Mouse (Mus musculus) right cerebral cortex, postnatal 4 days (tissue): Measurements from ENCODE around the gene Rnf187.
"Not testable (repeated sequence)": the region's sequence is repeated elsewhere in the genome, so short reads cannot be mapped to it uniquely, and the experiment has no call there.

Source experiments
- DNase-seq: peaks from one replicate; pipeline ENCODE4 v3.0.0-alpha.2; 2022

Rnf187 gene

DNA sequence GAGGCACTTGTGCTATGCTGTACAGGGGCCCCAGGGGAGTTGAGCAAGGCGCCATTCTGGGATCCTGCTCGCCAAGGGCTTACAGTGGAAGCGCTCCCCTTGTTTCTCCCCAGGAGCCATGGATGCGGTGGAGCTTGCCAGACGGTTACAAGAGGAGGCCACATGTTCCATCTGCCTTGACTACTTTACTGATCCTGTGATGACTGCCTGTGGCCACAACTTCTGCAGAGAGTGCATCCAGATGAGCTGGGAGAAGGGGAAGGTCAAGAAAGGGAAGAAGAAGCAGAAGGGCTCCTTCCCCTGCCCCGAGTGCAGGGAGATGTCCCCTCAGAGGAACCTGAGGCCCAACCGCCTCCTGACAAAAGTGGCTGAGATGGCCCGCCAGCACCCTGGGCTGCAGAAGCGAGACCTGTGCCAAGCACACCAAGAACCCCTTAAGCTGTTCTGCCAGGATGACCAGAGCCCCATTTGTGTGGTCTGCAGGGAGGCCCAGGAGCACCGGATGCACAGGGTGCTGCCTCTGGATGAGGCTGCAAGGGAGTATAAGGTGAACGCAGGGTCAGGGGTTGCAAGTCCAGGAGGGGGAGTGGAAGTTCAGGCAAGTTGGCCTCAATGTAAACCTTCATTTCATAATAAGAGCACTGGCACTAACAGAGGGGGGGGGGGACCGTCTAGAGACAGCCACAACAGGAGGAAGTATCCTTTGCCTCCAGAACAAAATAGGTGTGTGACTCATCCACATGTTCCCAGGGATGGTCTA, 26.5 kb upstream of the Rnf187 start:
- DNase-seq: no peak

DNA sequence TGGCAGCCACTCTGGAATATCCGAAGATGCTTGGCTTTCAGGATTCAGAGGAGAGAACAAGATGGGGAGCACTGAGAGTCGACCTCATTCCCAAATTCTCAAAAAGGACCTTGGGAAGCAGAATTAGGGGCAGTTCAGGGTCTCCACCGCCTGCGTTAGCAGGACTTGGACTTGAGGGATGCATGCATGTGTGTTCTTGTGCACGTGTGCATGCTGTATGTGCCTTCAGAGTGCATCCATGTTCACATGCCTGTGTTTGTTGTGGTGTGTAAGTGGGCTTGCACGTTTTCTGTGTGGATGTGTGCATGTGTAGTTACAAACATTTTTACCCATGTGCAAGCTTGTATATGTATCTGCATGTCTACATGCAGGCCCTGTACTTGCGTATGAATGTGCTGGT, 25.5 kb upstream of the Rnf187 start:
- no peak for DNase-seq

DNA sequence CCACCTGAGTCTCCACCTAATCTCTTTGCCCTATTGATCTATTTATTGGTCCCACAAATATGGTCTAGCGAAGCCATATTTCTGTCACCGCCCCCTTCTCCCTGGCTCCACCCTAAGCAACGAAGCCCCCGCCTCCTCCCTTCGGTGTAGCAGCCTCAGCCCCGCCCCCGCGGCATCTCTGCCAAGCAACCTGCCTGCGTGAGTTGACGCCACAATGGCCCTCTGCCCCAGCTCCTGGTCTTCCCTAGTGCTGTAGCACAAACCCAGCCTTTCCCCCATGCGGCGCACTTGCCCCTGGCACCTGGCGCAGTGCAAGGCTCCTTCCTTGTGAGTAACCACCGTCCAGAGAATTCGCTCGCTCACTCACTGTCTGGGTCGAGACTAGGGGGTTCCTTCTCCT, 24.8 kb upstream of the Rnf187 start:
- DNase-seq: no peak

DNA sequence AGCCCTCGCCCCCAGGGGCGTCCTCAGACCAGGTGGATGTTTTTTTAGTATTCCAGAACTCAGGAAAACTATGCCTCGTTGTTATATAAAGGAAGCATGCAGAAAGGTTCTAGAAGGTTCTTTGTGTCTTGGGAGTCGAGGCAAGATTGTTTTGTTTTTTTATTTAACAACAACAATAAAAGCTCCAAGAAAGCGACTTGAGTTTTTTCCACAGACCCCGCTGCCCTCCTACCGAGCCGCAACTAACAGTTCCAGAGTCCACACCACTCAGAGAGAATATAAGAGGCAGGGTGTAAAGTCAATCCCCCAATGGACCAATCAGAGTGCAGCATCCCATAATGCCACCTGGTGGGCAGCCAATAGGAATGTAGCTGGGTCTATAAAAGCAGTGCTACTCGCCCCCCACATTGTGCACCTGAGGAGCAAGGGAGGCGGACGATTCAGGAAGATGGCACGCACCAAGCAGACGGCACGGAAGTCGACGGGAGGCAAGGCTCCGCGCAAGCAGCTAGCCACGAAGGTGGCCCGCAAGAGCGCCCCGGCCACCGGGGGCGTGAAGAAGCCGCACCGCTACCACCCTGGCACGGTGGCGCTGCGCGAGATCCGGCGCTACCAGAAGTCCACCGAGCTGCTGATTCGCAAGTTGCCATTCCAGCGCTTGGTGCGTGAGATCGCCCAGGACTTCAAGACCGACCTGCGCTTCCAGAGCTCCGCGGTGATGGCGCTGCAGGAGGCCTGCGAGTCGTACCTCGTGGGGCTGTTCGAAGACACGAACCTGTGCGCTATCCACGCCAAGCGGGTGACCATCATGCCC, 22.9 kb upstream of the Rnf187 start:
- no peak for DNase-seq

DNA sequence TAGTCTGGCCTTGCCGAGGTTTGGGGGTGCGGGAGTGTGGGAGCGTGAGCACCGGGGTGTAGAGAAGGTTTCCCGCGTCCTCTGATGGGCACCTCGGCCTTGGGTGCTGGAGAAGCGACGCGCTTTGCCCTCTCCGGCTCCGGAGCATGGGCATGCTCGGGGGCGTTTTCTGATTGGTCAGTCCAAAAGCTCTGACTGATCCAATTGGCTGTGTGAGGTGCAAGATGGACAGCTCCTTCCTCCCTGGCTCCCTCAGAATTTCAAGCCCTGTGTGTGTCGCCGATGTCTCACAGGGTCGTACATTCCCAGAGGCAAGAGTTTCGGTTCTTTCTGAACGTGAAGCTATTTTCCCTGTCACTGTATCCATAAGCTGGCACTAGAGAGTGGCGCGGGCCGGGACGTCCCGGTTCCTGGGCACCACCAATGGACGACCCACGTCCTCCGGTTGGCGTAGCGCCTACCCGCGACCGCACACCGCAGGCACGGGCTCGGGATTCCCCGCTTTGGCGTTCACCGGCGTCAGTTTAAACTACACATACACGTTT, 21.3 kb upstream of the Rnf187 start:
- peak; percentile 74 for DNase-seq

DNA sequence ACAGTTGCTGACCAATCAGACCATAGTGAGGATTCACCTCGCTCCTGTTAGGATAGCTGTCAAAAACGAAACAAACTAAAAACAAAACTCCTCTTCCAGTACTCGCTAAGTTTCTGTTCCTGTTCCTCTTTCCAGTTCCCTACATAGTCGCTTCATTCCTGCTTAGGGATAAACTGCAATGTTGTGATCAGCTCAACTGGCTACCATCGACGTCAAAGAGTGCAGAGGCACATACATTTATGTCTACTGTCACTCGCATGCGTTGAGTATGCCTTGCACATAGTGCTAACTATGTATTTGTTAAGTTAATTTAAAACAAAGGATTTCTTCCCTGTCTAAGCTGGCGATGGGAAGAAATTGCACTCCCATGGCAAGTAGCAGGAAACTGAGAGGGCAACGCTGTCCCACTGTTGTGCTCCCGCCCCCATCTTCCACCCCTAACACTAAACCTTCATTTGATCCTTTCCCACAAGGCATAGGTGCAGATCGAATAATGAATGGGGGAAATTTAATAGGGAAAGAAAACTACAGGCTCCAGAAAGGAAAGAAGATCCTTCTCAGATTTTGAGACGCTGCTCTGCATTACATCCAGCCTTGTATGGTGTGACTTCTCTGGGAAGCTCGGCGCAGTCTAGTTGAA, 20.6 kb upstream of the Rnf187 start:
- no peak for DNase-seq

DNA sequence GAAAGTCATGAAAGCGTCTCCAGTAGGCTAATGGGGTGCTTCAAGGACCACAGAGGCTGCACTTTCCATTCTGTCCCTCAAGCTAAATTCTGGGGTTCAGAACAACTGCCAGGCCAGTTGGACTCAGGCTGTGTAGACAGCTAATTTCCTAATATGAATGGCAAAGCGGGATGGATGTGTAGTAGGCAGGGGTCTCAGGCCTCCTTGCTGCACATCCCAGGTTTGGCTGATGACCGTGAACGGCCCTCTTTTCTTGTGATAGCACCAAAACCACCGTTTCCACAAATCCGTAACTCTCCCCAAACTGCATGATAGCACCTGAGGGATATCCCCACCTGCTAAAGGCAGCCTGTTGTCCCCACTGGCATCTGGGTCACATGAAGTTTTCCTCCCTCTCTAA, 19.8 kb upstream of the Rnf187 start:
- no peak for DNase-seq

DNA sequence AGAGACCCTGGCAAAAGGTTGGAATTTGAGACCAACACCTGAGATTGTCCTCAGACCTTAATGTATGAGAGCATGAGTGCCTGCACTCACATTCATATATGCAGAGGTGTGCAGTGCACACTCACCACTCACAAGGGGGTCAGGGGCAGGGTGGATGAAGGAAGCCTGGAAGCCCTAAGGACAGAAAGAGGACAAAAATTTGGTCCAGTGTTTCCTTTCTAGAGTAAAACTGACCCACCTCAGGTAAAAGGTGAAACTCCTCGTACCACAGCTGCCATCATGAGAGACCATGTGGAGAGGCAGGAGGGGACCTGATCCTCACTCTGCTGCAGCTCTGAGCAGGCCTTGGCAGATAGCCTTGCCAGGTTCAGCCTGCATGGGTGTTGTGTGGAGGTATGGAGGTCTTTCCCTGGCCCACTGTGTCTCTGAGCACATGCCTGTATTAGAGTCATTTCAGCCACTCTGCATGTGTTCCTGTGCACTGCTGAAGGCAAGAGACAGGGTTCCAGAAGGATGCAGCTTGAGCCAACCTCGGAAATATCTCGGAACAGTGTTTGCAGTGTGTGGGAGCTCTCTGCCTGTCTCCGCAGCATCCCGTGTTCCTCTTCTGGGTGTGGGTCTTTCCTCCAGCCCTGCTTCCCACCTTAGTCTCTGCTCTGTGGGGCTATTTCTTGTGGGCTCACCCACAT, 18.7 kb upstream of the Rnf187 start:
- no peak for DNase-seq

DNA sequence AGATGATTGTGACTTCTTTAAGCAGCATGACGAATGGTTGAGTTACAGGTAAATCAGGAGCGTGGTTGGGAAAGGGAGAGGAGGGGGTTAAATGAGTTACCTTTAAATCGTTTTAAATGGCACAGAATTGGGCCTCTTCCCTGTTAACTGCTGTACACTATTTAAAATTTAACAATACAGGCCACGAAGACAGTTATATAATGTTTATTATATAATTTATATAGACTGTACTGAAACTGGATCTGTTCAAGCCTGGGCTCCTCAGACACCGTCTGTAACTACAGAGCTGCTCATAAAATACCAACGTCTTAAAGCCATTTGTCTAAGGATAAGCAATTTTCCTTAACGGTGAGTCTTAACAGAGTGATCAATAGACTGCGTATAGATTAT, 17.1 kb upstream of the Rnf187 start:
- no peak for DNase-seq

DNA sequence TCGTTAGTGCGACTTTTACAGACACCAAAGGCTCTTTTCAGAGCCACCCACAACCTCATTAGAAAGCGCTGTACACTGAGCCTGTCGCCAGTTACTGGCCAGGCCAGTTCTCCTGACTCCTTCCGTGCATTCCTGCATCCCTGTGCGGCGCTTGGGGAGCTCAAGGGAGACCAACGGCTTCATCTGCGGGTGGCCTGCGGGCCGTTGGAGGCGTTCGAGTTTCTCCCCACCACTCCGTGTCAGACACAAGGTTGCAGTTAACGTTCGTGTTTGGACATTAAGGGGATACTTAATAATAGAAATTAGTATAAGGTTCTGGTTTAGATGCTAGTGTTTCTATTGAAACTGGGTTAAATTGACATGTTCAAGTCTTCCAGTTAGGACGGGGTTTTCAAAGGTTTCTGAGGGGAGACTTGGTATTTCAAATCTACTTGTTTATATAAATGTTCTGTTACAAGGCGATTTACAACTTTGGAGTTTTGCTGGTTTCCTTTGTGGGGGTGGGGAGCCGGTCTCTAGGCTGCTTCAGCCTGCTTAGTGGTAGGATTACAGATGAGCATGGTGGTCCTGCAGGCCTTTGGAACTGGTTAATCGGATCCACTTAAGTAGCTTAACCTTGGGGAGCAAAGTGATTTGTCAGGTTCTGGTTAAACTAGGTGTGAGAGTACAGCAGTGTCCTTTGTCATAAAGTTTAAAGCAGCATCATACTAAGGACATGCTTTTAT, 16.6 kb upstream of the Rnf187 start:
- peak; percentile 25 for DNase-seq

DNA sequence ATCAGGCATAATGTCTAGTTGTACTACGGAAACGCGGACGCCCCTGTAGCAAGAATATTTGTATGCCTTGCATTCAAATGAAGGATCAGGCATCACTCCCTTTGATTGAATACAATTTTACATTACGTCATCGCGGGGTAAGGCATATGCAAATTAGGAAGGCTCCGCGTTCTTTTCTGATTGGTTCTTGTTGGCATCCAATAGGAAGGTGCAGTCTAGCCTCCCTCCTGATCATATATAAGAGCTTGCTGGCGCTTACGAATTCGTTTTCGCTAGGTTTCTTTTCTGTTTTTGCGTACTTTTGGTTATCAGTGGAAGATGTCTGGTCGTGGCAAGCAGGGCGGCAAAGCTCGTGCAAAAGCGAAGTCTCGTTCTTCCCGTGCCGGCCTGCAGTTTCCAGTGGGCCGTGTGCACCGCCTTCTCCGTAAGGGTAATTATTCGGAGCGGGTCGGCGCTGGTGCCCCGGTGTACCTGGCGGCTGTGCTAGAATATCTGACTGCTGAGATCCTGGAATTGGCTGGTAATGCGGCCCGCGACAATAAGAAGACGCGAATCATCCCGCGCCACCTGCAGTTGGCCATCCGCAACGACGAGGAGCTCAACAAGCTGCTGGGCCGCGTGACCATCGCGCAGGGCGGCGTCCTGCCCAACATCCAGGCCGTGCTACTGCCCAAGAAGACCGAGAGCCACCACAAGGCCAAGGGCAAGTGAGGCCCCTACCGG, 15.9 kb upstream of the Rnf187 start, which contains the start of the genes Hist3h2a and Trim17:
Hist3h2a (plus strand) TSS at position 266 of the 723 bp plus-strand sequence.
Trim17 (plus strand) TSS at position 266 of the 723 bp plus-strand sequence.
- DNase-seq: peak; percentile 82

DNA sequence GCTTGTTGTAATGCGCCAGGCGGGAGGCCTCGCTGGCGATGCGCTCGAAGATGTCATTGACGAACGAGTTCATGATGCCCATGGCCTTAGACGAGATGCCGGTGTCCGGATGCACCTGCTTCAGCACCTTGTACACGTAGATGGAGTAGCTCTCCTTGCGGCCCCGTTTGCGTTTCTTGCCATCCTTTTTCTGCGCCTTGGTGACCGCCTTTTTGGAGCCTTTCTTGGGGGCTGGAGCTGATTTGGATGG, 15.4 kb upstream of the Rnf187 start:
- not testable (repeated sequence) for DNase-seq

DNA sequence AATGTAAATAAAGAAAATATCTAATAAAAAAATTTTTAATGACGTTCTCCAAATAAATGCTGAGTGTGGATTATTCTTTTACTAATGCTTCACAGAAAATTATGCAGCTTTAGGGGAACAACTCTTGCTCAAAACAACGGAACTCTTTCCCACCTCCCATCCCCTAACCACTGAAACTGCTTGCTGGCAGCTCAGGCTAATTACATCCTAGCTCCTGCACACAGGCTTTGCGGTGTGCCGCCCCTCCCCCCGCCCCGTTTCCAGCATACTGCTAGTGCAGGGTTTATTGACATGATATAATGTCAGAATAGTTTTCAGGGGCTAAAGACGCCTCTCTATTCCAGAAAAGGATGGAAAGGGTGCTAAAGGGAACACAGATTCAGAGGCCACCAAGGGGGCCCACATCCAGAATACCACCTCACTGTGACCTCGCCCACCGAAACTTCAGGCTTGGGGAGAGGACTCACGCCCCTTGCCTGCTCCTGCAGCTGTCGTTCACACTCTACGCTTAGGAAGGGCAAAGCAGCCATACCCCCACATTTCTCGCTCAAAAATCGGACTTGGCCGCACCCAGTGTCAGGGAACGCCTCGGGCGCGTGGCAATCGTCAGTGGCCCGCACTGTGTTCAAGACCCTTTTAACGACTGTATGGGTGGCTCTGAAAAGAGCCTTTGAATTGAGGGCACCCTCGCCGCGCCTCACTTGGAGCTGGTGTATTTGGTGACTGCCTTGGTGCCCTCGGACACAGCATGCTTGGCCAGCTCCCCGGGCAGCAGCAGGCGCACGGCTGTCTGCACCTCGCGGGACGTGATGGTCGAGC, 14.8 kb upstream of the Rnf187 start:
- DNase-seq: peak; percentile 38

DNA sequence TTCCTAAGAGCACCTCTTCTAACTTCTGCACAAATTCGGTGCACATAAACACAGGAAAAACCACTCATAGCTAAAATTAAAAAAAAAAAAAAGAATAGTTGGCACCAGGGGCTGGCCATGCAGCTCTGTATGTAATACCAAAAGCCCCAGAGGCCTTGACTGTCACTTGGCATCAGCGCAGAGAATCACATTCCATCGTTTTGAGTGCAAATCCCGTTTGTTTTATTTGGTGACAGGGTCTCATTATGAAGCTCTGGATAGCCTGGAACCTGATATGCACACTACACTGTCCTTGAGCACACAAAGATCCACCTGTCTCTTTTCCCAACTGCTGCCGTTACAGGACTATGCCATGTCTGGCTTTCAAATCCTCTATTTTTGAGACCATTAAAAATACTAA, 12.5 kb upstream of the Rnf187 start:
- no peak for DNase-seq

DNA sequence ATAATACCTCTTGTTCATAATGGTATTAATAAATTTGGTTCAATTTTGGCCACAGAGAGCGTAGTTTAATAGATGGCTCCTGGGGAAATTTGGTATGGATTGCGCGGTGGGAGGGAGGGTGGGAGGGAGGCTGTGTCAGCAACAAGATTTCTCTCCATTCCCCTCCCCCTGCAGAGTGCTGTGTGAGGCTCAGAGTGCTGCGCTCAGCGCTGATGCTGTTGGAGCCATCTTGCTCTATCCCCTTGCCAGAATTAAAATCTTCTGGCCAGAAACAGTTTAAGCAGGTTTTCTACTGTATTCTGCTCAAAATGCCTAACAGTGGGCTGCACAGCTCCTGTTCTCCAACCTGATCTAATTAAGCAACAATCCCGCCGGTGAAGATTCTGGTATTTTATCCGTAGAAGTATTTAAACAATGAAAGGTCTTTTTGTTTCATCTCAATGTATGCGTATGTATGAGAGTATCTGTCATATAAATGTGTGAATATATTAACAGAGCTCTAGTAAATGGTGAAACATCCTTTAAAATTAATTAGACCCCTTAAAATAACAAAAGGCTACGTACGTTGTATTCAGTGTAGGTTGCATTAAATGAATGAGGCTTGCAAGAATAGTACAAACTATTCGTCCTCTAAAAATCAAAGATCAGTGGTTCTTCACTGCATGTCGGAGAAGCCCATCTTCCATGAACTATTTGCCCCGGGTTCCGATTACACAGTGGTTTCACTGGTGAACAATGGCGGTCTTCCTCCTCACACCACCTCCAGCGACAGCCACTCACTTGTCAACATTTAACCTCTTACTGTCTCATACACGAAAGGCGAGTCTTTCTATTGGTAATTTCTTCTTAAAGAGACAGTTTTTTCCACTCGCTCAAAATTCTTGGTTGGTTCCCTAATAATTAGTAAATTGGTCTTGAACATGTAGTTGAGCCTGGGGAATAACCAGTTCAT, 11.0 kb upstream of the Rnf187 start:
- peak; percentile 61 for DNase-seq

DNA sequence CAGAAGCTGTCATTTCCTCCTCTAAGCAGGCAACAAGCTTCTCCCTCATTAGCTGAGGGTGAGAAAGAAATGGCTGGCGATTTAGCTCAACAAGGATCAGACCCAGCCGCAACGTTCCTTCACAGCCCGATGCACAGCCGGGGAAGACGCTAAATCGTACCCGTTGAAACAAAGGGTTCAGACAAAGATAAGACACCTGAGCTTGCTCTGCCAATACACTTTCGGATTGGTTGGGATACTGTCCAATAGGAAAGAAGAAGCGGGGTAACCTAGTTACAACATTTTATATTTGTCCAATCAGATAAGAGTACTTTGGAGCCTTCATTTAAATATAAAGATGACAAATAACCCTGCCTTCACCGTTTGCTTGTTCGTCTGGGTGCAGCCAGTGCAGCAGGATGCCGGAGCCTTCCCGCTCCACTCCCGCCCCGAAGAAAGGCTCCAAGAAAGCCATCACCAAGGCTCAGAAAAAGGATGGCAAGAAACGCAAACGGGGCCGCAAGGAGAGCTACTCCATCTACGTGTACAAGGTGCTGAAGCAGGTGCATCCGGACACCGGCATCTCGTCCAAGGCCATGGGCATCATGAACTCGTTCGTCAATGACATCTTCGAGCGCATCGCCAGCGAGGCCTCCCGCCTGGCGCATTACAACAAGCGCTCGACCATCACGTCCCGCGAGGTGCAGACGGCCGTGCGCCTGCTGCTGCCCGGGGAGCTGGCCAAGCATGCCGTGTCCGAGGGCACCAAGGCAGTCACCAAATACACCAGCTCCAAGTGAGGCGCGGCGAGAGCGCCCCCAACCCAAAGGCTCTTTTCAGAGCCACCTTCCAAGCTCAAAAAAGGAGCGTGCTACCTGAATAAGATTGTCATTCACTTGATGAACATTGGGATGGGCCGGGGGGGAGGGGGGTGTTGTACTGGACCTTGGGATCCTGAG, 10.1 kb upstream of the Rnf187 start, which contains the start of gene Hist3h2ba:
Hist3h2ba (plus strand) TSS at position 379 of the 938 bp plus-strand sequence.
- peak; percentile 73 for DNase-seq

DNA sequence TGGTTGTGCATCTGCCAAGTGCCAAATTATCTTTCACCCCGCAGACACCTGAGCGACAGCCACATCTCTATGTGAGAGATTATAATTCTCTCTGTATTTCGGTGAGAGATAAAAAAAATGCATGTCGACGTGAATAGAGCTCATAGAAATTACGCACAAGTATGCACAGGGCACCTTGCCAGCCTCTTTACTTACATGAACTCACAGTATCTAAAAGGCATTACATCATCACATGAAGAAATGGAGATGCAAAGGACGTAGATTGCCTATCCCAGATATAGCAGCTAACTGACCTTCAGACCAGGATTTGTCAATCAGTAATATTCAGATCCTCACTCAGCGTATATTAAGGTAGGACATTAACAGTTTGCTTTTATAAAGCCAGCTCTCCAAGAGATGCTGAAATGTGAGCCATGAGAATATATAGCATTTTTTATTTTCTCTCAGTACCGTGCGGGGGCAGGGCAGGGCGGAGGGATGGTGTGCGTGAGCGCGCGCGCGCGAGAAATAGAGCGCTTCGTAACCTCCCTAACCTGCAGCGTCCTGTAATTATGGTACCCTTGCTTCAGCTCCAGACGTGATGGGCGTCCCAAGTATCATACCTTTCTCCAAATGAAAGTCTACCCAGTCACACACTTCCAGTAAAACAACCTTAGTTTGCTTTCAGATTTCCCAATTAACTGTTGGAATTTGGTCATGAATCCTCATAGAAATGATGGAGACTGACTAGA, 9.2 kb upstream of the Rnf187 start:
- DNase-seq: peak; percentile 69

DNA sequence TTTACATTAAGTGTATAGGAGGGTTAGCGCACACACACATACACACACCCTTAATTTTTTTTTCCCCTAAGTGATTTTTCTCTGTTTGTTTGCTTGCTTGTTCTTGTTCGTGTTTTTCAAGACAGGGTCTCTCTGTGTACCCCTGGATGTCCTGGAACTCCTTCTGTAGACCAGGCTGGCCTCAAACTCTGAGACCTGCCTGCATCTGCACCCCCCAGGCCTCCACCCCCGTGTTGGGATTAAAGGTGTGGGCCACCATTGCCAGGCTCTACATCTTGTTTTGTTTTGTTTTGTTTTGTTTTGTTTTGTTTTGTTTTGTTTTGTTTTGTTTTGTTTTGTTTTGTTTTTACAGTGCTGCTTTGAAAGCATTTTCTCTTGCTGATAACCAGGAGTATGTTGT, 8.6 kb upstream of the Rnf187 start:
- no peak for DNase-seq
